Mouse (Mus musculus) urinary bladder, postnatal 4 days (tissue): ENCODE data around the gene Cnih3.

Experiments used
- DNase-seq, 2 experiments: peaks; one replicate each; pipeline ENCODE4 v3.0.0; 2021 to 2022; ENCODE audit warnings: low spot score in 2 of 2

The Cnih3 gene

DNA sequence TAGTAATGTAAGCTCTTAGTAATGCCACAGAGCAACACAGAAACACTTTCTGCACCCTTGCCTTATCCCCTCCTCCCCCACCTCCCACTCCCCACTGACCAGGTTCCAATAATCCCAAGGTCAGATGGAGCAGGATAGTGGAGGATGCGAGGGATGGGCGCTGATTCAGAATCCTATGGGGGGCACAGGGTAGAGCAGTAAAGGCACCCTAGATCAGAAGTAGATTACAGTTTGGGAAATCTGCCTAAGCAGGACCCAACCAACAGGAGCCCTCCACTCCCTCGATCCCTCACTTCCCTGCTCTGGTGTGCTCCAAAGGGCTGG, 423 bp upstream of the Cnih3 start:
- no peak for DNase-seq

DNA sequence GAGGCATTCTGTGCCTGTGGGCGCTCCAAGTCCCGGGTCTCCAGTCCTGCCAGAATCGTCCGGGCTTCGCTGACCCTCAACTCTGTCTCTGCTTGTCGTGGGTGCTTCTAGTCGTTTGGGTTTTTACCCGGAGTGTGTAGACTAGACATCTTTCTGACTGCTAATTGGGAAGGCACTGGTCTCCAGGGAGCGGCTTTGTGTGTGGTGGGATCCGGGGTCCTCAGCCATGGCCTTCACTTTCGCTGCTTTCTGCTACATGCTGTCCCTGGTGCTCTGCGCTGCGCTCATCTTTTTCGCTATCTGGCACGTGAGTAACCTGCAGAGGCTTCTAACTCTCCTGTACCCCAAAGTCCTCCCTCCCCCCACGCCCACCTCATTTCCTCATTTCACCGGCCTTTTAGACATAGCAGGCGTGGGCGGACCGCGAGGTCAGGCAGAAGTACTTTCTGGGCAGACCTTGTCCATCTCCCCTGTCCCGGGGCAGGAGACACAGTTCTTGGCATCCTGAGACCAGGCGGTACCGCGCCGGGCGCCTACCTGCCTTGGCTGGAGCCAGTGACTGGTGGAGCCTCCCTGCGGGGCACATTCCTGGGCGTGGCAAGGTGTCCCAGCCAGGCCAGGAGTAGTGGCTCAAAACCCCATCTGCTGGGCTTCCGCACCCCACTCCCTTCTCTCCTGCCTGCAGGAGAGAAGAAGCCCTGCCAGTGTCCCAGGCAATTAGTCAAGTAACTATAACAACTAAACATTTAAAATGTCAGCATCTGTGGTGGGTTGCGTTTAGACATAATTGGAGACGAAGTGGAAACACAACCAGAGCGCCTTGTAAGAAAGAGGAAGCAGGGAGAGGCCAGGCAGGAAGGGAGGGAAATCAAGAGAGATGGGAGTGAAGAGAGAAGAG, 1.0 kb downstream of the Cnih3 start:
- DNase-seq = no peak

DNA sequence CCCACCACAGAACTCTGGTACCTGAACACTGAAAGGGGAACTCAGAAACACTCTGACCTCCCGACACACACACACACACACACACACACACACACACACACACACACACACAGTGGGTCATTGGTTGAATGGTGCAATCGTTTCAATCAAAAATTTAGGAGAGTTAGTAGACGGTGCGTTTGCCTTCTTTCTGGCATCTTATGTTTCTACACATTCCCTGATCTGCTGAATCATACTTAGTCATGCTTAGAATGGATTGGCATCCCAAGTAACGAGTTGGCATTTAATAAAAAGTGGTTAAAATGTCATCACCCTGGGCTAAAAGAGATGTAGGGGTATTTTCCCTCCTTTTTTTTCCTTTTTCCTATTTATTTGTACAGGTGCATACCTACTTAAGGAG, 3.3 kb downstream of the Cnih3 start:
- DNase-seq = no peak

DNA sequence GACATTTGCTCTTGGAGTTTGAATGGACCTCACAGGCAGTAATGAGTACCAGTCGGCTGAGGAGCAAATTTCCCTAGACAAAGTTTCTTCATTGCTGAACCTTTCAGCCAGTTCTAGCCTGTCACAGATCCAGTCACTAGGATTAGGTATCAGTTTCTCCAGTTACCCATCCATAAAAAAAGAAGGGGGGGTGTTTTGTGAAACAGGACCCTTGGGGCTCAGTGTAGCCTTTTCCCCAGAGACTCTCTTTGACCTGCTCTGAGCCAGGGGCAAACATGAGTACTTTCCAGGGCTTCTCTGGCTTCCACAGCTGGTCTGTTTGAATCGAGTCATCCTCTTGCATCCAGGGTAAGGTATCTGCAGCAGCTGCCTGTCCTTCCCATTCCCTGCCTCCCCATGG, 5.4 kb downstream of the Cnih3 start:
- DNase-seq = no peak

DNA sequence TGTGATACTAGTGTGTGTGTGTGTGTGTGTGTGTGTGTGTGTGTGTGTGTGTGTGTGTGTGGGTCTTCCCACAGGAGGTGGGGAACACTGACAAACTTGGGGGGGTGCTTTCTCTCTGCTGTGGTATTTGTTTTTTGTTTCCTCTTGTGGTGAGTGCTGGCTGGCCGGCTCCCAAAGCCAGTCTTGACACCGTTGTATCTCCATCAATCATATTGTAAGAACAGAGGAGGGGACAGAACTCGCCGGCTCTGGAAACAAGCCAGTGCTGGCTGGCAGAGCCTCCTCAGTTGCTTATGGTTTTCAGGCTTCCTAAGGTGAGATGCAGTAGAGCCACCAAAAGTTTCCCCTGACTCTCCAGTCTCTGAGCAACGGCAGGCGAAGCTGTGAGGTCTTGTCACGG, 6.1 kb downstream of the Cnih3 start:
- no peak for DNase-seq

DNA sequence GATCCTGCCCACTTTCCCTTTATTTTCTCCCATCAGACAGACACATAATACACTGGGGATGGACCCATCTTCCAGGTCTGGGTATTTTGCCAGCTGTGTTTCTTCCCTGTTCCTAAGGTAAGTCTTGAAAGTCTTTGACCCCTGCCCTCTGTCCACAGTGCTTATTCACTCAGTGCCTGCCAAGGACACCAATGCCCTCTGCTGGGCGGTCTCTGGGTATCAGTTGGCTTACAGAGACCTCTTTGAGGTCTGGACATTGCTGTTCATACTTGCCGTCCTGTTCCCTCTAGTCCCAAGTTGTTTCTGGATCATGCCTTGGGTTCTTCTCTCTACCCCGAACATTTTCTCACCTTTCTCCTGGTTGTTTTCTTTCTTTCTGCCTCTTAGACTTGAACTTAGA, 8.3 kb downstream of the Cnih3 start:
- no peak for DNase-seq

DNA sequence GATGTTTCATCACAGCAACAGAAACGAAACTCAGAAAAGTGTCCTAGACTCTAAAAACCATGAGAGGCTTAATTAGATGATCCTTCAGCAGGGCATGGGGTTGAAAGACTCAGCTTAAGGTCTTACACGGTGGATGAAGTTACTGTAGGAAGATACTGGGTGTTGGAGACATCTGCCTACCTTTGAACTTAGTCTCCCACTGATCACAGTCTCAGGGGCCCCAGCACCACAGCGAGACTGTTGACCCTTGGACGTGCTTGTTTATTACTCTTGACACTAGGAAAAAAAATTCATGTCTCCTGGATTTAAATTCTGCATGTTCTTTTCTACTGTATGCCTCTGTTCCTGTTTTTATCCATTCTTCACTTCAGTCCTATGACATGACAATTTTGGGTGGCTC, 11.6 kb downstream of the Cnih3 start:
- no peak for DNase-seq

DNA sequence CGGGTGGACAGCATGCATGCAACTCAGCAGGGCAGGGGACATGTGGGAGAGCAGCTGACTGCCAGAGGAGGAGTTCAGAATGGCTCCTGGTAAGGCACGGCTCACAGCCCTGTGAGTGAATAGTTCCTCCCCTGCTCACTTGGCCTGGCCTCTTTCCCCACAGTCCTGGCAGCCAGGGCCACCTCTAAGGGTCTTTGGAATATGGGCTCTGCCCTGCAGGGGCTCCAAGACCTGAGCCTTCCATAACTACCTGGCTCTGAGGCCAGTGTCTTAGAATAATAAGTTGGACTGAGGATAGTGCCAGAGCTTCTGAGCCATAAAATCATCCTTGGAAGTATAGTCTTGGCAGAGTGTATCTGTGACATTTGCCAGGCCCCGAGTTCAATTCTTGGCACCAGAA, 12.9 kb downstream of the Cnih3 start:
- no peak for DNase-seq

DNA sequence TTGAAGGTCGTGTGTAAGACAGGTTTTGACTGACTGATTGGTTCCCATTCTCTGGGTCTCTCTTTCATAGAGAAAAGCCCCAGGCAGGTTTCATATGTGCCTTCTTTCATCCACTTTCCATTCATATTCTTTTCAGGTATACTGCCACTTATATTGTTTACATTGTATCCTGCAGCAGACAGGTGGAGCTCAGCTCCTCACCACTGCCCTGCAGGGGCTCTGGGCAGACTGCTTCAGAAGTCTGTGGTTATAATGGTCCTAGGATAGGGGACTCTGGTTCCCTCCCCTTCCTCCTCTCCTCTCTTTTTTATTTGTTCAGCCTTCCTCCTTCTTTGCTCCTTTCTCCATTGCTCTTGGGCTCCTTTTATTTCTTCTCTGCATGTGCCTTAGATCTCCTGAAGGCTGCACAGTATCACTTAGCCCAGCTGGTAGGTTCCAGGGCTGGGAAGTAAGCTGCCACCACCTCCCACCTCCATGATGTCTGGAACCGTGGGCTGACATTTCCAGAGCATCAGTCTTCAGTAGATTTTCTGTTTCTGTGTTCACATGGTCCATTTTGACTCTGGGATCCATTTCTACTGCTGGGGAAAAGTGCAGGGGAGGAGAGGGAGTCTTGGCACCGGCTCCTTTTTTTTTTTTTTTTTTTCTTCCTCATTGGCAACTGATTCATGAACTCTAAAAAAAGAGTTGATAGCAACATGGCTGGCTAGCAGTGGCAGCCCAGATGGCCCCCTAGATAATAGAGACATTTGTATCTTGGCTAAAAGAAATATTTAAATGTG, 16.6 kb downstream of the Cnih3 start:
- DNase-seq = no peak

DNA sequence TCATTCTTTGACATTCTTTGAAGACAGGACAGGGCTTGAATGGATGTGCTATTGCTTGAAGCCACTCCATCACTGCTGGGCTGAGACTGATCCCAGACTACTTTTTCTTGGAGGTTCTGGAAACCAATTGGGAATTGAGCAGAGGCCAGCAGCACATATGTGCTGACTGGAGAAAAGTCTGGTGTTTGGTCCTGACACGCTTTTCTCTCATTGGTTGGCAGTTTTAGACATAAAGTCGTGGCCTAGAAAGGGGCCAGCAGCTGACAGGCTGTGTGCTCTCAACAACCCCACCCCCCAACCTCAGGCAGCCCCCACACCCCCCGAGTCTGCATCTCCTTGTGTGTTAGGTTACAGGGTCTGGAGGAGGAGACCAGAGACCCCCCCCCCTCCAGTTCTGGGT, 17.9 kb downstream of the Cnih3 start:
- DNase-seq = no peak

DNA sequence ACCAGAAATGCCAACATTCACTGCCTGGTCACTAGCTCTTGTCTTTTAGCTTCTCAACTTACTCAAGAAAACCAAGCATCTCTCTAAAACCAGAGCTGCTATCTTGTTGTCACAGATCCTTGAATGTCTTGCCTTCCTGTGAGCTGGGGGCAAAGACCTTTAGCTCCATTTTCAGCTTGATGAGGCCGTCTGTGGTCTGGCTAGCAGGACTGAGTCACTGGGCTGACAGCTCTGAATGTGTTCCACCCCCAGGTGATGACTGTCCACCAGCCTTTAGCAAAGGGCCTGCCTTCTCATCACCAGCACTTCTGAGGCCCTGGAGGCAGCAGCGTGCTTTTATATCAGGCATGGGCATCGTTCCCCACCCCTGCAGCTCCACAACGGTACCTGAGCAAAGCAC, 18.8 kb downstream of the Cnih3 start:
- DNase-seq = no peak

DNA sequence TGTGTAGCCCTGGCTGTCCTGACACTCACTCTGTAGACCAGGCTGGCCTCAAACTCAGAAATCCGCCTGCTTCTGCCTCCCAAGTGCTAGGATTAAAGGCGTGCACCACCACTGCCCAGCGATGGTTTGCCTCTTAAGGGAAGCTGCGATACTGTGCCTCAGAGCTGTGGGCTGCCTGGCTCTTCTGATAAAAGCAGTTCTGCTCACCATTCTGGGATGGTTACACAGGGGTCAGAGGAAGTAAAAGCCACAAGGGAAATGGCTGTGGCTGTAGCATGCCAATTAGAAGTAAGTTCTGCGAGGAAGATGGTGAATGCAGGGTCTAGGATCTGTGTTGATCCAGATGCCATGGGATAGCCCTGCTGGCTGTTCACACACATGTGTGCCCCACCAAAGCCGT, 19.9 kb downstream of the Cnih3 start:
- no peak for DNase-seq

DNA sequence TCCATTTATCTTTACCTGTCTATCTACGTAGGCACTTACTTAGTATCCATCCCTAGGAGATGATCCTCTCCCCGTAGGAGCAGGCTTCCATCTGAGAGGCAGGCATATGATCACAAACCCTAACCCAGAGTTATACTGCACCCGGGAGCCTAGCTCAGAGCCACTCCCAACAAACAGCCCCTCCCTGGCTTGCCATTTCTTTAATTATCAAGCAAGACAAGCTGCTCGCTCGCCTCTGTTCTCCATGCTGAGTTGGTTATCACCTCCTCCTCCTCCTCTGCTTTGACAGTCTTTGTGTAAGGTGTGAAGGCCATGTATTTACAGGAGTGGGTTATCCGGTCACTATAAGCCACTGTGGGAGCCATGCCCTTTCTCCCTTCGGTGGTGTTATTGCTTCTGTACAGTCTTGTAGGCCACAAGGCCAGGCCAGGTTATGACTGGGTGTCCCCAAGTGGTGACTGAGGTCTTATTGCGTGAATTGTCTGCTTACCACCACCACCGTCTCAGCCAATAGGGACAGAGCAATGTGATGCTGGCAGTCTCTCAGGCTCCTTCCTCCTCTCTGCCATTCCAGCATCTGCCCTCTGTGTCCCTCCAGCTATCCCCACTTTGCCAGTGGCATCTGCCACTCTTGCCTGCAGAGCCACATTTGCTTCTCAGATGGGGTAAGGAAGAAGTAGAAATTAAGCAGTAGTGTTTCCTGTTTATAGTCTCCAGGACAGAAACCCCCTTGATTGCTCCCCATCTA, 22.4 kb downstream of the Cnih3 start:
- no peak for DNase-seq

DNA sequence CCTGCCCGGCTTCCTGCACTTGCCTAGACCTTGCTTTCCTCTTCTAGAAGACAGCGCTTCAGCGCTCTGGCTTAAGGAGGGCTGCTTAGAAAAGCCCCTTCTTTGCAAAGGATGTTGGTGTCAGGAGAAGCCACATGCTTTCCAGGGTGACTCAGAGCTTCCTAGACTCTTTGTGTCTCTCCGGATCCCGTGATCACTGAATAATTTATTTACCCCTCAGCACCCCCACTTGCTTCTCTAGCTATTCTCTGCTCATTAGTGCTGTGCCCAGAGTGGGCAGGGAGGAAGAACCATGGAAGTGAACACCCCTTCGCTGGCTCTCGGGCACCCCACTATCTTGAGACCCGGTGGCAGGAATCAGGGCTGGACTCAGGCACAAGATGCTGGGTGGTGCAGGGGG, 24.0 kb downstream of the Cnih3 start:
- DNase-seq = no peak

DNA sequence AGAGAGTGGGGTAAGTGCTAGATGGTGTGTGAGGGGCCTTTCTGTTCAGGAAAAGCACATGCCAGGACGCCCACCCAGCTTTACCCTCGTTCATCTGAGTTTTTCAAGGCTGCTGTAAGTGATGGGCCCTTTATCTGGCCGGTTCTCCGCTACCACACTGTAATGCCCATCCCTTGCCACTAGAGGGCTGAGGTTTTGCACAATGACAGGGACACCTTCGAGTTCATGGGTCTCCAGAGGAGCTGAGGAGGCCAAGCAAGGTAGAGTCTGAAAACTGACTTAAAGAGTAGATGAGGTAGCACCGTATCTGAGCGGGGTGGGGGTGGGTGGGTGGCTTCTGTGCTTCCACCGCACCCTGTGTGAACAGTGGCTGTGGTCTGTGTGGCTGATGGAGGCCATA, 27.2 kb downstream of the Cnih3 start:
- DNase-seq = no peak

DNA sequence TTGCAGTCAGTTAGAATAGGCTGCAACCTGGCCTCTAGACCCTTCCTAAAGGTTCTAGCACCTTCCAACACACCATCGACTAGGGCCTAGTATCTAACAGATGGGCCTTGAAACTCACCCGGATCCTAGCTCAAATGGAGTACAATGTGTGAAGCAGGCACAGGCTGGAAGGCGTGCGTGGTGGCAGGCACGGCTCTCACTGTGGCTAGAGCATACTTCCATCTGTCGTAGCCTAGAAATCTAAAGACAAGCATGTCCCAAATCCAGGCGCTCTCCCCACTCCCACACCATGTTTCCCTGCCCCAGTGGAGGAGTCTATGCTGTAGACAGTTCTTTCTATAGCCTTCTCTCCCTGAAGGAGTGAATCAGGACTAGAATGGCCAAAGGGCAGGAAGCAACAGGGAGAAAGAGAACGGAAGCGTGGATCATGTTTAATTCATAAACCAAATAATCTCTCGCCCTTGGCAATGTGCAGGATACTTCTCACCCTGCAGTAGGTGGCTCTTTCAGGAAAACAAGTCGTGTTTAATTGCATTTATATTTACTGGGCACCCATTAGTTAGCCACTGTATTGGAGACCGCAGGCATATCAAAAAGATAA, 29.1 kb downstream of the Cnih3 start:
- DNase-seq = no peak

DNA sequence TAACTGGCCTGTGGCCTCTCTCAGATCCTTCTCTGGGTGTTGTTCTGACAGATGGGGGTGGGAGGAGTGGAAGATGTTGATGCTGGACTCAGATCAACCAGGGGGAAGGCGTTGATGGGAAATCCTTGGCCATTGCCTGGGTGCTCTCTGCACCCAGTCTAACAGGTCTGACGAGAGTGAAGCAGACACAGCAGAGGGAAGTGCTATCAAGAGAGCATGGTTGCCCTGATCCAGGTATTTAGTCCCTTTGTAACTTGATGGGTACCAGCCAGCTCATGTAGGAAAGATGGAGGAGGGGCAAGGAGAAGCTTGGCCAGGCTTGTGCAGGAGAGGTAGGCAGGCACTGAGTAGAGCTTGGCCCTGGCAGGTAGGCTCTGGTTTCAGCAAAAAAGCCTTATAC, 36.8 kb downstream of the Cnih3 start:
- DNase-seq = no peak

DNA sequence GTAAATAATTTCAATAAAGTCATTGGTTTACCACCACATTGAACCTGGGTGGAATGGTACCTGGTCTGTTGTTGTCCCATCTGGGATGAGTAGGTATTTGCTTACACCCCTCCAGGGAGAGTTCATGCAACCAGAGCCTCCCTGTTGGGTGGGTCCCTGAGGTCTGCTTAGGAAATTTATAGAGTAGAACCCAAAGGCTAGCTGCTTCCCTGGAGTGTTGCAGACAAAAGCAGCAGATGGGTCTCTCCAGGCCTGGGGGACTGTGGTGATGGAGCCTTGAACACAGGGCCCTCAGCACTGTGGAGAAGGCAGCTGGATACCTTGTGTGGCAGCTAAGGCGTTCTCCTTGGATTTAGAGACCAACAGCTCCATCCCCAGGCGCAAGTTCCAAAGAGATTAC, 40.1 kb downstream of the Cnih3 start:
- DNase-seq = no peak

DNA sequence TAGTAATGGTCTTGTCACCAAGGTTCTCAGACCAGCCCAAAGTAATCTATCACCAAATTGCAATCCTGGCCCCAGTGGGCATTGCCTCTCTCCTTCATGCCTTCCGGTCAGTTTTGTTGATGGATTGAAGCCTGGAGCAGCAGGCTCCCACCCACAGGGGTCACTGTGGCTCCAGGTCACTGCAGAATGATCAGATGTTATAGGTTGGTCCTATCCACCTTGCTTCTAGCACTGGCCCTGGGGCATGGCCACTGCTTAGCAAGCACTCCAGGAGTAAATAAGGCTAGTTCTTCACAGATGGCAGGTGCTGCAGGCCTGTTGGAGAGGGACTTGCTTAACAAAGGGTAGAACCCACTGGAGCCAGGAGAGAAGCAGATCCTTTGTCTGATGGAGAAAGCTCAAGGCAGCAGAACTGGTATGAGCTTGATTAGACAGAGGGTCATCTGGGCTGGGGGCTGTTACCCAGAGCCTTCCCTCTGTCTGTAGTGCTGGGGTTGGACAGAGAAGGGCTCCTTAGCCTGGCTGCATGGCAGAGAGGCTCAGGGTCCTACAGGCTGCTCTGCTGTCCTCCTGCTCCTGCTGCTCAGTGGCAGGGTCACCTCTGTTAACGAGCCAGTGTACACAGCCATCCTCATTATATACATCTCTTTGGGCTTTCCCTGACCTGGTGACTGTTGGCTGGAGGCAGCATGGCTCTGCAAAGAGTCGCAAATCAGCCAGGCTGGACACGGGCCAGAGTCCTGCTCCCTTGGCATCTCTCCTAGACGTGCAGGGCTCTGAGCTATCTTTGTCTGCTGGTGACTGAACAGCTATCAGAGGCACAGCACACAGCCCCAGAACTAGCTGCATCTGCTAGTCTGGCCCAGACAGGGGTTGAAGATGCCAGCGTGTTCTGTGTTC, 41.1 kb downstream of the Cnih3 start:
- peak; percentile 61 to 69 for DNase-seq

DNA sequence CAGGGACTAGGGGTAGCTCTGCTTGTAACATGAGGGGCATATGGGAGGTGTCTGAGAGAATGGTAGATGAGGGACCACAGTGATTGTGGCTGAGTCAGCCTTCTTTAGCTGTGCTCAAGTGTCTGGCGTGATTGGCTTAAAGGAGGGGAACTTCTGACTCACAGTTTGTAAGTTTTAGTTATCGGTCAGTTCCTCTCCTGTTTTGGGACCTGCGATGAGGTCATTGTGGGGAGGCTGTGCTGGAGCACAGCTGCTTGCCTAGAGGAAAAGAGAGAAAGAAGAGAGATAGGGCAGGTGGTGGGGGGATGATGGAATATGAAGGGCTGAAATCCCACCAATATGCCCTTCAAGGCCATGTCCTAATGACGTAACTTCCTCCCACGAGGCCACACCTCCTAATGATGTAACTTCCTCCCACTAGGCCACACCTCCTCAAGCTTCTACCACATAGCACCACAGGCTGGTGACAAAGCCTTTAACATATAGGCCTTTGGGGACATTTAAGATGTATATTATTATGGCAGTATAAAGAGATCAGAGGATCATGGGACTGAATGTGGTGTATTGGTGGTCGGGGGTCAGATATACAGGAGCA, 42.9 kb downstream of the Cnih3 start:
- no peak for DNase-seq

DNA sequence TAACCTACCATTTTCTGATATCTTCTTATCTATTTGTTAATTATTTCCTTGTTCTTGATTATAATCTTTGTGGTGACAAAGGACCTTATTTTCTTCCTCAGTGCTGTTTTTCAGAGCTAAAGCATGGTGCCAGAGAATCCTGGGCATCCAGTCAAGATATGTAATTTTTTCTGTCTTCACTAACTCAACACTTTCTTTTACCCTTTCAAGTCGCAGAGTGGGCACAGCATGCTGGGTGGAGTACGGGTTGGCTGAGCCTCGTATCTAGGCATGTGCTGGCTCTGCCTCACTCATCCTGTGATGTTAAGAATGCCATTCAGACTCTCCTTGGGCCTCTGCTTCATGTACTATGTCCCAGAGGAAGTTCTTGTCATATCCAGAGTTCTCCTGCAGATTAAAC, 46.8 kb downstream of the Cnih3 start:
- DNase-seq = no peak
